Comparison of ENCODE assay signal across 10 mouse cellular contexts in genomic region chr2:167789471-167789923, GRCm38 (mm10).
A peak's percentile ranks its signal among the peaks of the same experiment; 100 is the strongest.
DNase-seq lines count a peak whose midpoint lies in the region; ATAC-seq lines count a peak whose summit lies in the region.
"Had no signal": no experiment of that assay in that cellular context is flagged by ENCODE, and none has a peak within 500 bp of the region (broad histone marks: within the 10 kb centered on the region; RNA-seq: fewer than 3 reads in every experiment).

No protein-coding gene starts in this region.

- ATAC-seq in intestine, embryonic 14.5 days (replicated peaks; ENCODE audit: low FRiP score, low TSS enrichment, low read depth) = peak; percentile 66
- ATAC-seq in forebrain, embryonic 15.5 days (replicated peaks) = no peak

- H3K9me3 ChIP-seq in intestine, embryonic 14.5 days (ENCODE audit: control insufficient read depth, low read length) = no peaks in the 10 kb centered on the region
- H3K9me3 ChIP-seq in forebrain, embryonic 15.5 days = no peaks in the 10 kb centered on the region
- H3K9me3 ChIP-seq: neural tube, embryonic 13.5 days had no signal

- no peak overlapping the region for H3K9ac ChIP-seq in intestine, embryonic 14.5 days (ENCODE audit: low read length)
- H3K9ac ChIP-seq in forebrain, embryonic 15.5 days (replicated peaks) = no peak overlapping the region
- H3K9ac ChIP-seq: neural tube, embryonic 13.5 days had no signal

- H3K4me2 ChIP-seq in intestine, embryonic 14.5 days (ENCODE audit: low read length) = no peak overlapping the region
- H3K4me2 ChIP-seq in forebrain, embryonic 15.5 days (replicated peaks) = no peak overlapping the region
- H3K4me2 ChIP-seq: neural tube, embryonic 13.5 days had no signal

- no peaks in the 10 kb centered on the region for H3K27me3 ChIP-seq in intestine, embryonic 14.5 days (replicated peaks; ENCODE audit: control insufficient read depth, insufficient read depth, low read length)
- no peaks in the 10 kb centered on the region for H3K27me3 ChIP-seq in forebrain, embryonic 15.5 days
- H3K27me3 ChIP-seq: neural tube, embryonic 13.5 days had no signal

- no peak overlapping the region for H3K4me3 ChIP-seq in intestine, embryonic 14.5 days (ENCODE audit: low read depth, low read length)
- no peak overlapping the region for H3K4me3 ChIP-seq in forebrain, embryonic 15.5 days
- H3K4me3 ChIP-seq: neural tube, embryonic 13.5 days had no signal

- H3K27ac ChIP-seq in intestine, embryonic 14.5 days (ENCODE audit: low read depth) = 0 out of 2 replicates have a peak overlapping the region, but pooled peaks have one; percentile 57
- H3K27ac ChIP-seq in forebrain, embryonic 15.5 days (replicated peaks) = no peak overlapping the region
- H3K27ac ChIP-seq: kidney, postnatal 0 days; neural tube, embryonic 13.5 days had no signal

- WGBS in intestine, embryonic 14.5 days = 73% methylated on average over 11 of the region's 11 CpGs
- WGBS in forebrain, embryonic 15.5 days = 86% methylated on average over 11 of the region's 11 CpGs

- peak; percentile 96 for DNase-seq in heart, adult 11 months
- no peak for DNase-seq in heart, adult 9 months (ENCODE audit: low spot score in 2 of 2)
- DNase-seq in right cerebral cortex, postnatal 14 days = peak; percentile 26
- no peak for DNase-seq in right cerebral cortex, postnatal 4 days
- DNase-seq in intestine, embryonic 14.5 days (ENCODE audit: low spot score) = no peak
- peak; percentile 78 for DNase-seq in urinary bladder, postnatal 14 days (ENCODE audit: low spot score)
- no peak for DNase-seq in thymus, postnatal 4 days

- no peaks in the 10 kb centered on the region for H3K36me3 ChIP-seq in intestine, embryonic 14.5 days (ENCODE audit: control insufficient read depth, insufficient read depth, low read length)
- H3K36me3 ChIP-seq in forebrain, embryonic 15.5 days = no peaks in the 10 kb centered on the region
- H3K36me3 ChIP-seq: neural tube, embryonic 13.5 days had no signal

- 0 out of 2 replicates have a peak, but pooled peaks cover 3% of the 10 kb centered on the region for H3K4me1 ChIP-seq in intestine, embryonic 14.5 days (replicated peaks; ENCODE audit: control insufficient read depth, insufficient read depth, low read length)
- no peaks in the 10 kb centered on the region for H3K4me1 ChIP-seq in forebrain, embryonic 15.5 days

Comparison
In these comparisons a context has a peak if more than half of its experiments do, and no peak if none do; other contexts are left out.
1. DNase-seq: peak in heart, adult 11 months (single experiment), right cerebral cortex, postnatal 14 days (single experiment) and urinary bladder, postnatal 14 days (single experiment); none in heart, adult 9 months (0 of 2), right cerebral cortex, postnatal 4 days (single experiment), intestine, embryonic 14.5 days (single experiment) and thymus, postnatal 4 days (single experiment).